Mouse (Mus musculus) left cerebral cortex, adult 2 months (tissue): ENCODE results near the gene Hdac4. TPM values are rescaled to one million over a fixed set of nuclear protein-coding genes. Genes with fewer than 3 reads are reported as not detected.

Experiments
- DNase-seq, 2 experiments: peaks; one replicate each; pipeline ENCODE4 v3.0.0; 2021 to 2022; ENCODE audit warnings: low spot score in 2 of 2, mixed read lengths in 1 of 2; ENCODE audit errors: extremely low spot score in 1 of 2
- H3K27ac ChIP-seq: fragments of 200-600 bp; 2 replicates; pipeline ENCODE4 v1.8.1; 2022
- H3K4me3 ChIP-seq: fragments of 200-600 bp; 2 replicates; pipeline ENCODE4 v1.8.1; 2022
- CTCF ChIP-seq: fragments of 200-600 bp; IDR thresholded peaks from 2 replicates; pipeline ENCODE4 v1.8.1; 2022; ENCODE audit warnings: antibody characterized with exemption, mild to moderate bottlenecking, moderate library complexity
- intact Hi-C: fragments of 180-260 bp; cut with DNase I; formaldehyde crosslinking; loops from one replicate; pipeline ENCODE4 v1.15.1; 2025
- total RNA-seq, 2 experiments: library from RNA; stranded (reverse); gene quantifications; 2 replicates each; pipeline ENCODE4 v1.2.3; 2021

Hdac4 gene
- total RNA-seq, 2 experiments from 2014 or later = 121 to 123 TPM

DNA sequence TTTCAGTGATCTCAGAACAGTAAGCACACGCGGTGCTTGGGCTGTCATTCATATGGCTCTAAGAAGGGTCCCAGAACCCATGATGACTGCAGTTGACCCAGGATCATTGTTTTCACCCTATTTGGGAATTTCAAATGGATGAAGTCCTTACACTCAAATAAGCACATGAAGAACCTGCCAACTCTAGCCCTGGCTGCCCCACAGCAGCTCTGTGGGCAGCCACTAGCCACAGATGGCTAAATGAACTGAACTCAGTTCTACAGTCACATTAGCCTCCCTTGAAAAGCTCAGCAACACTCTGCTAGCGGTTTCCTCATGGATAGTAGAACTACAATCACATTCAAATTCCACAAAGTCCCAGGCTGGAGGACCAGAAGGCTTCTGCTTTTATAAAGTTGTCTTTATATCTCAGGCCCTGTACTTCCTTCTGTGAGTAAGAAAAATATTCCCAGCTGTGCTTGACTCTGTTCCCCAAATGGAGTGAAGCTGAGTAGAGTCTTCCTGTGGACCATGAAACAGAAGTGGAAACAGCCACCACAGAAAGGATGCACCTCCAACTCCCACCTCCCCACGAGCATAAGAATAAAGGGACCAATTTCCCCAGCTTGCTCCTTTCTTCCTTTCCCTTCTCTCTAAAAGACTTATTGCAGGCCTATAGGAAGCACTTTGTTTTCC, 88.9 kb downstream of the Hdac4 start:
- no peak for TF ChIP-seq CTCF
- Histone ChIP-seq H3K27ac (no peak overlapping the region), H3K4me3 (no peak overlapping the region)
- no peak for DNase-seq
- intact Hi-C loops = no loop called here

- no peak for TF ChIP-seq CTCF
- intact Hi-C loops = no loop called here
- Histone ChIP-seq H3K27ac (no peak overlapping the region), H3K4me3 (no peak overlapping the region)
- no peak for DNase-seq
These were observed 90.8 kb downstream of the Hdac4 start for GRCm38 (mm10) chr1:92104718-92105117.

DNA sequence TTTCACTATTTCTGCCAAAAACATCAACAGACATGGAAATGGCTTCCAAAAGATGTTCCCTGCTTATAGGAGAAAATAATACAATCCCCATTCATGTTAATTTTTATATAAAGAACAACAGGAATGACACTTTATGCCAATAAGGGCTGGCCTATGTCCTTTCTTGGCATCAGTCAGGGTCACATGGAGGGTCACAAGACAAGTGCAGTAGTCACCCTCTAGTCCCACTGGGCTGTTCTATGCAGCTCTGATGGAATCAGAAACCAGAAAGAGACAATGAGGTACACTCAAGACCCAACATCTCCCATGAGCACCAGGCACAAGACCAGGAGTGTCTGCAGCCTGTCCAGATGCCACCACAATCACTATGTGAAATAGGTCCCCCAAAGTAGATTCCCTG, 91.5 kb downstream of the Hdac4 start:
- DNase-seq = no peak
- no peak overlapping the region for H3K4me3 ChIP-seq
- intact Hi-C loops = no loop called here
- TF ChIP-seq CTCF = no peak
- H3K27ac ChIP-seq = no peak overlapping the region

DNA sequence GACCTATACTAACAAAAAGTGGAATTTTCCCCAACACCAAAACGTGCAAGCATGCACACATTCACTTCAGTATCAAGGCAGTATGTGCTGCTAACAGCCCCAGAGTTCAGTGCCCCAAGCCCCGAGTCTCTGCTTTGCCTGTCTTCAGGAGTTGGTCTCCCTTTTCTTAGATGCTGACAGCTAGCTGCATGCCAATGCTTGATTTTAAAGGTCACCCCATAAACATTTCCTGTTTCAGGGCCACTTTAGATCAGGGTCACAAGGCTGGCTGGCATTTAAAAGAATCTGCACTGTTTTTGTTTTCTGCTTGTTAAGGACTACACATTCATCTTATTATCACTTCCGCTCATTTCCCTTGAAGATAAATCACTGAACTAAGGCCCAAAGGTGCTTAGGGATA, 92.1 kb downstream of the Hdac4 start:
- no peak for TF ChIP-seq CTCF
- Histone ChIP-seq H3K27ac (no peak overlapping the region), H3K4me3 (no peak overlapping the region)
- DNase-seq = no peak
- intact Hi-C loops = no loop called here

GRCm38 (mm10) chr1:92102825-92103224, 92.7 kb downstream of the Hdac4 start:
- intact Hi-C loops = no loop called here
- no peak for TF ChIP-seq CTCF
- no peak overlapping the region for H3K27ac ChIP-seq
- no peak for DNase-seq
- H3K4me3 ChIP-seq = no peak overlapping the region

GRCm38 (mm10) chr1:92100371-92100891, 95.1 kb downstream of the Hdac4 start:
- Histone ChIP-seq H3K27ac (peak overlapping the region; percentile 77; the same call in 1 of the 2 replicates), H3K4me3 (no peak overlapping the region)
- intact Hi-C loops = loop anchor here (2.0 kb wide), 1 partner anchor 78 kb away; no protein-coding TSS in a partner anchor
- DNase-seq = peak in 1 of 2 experiments; percentile 36
- no peak; the same call in 1 of the 2 replicates for TF ChIP-seq CTCF

DNA sequence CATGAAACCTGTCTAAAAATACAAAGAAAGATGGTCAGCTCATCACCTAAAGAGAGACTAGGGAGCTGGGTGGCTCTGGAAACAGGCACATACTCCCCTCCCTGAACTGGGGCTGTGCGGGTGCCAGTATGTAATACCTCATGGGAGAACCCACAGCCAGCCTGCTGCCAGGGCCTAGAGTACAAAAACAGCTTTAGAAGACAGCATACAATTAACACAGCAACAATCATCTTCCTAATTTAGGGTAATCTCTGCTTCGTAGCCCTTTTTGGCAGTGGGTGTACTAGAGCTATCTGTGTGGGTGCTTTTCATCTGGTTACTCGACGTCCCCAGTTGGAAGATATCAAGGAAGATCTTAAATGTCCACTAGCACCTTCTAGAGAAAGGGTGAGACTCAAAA, 95.5 kb downstream of the Hdac4 start:
- DNase-seq = peak; percentile 26 to 32
- H3K4me3 ChIP-seq = no peak overlapping the region
- intact Hi-C loops = loop anchor here (2.0 kb wide), 1 partner anchor 79 kb away; no protein-coding TSS in a partner anchor
- no peak for TF ChIP-seq CTCF
- peak overlapping the region; percentile 77 for H3K27ac ChIP-seq

DNA sequence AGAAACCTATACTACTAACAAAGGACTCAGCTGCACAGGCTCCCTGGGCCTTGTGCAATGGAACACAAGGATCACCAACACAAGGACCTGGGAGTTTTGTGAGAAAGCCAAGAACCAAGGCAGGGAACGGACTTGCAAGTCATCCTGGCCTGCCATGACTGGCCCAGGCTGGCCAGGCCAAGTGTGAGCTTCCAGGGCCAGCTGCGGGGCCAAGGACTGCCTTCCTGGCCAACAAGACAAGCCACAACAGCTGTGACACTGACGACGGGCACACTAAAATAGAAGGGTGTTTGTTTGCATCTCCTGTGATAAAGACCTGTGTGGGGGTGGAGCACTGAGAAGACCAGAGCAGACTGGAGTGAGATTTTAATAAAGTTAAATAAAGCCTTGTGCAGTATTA, 96.0 kb downstream of the Hdac4 start:
- peak overlapping the region; percentile 77 for H3K27ac ChIP-seq
- DNase-seq = no peak
- TF ChIP-seq CTCF = no peak

DNA sequence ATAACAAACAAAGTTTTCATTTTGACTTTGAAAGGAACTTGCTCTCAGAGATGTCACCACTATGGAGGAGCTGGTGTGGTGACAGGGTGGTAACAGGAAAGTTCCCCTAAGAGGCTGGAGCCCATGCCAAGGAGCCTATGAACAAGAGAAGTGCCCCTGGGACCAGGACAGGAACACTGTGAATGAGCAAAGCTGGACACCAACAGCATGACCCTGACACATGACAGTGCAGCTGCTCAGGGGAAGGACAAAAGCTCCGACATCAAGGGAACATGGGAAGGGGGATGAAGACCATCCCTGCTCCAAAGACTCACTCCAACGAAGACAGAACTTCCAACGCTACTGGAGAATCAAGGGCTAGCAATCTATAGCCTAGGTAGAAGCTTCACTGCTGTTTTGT, 97.0 kb downstream of the Hdac4 start:
- intact Hi-C loops = no loop called here
- no peak for TF ChIP-seq CTCF

More for the DNA sequence above, 96.0 kb downstream of the Hdac4 start:
- intact Hi-C loops = no loop called here
- H3K4me3 ChIP-seq = no peak overlapping the region

DNA sequence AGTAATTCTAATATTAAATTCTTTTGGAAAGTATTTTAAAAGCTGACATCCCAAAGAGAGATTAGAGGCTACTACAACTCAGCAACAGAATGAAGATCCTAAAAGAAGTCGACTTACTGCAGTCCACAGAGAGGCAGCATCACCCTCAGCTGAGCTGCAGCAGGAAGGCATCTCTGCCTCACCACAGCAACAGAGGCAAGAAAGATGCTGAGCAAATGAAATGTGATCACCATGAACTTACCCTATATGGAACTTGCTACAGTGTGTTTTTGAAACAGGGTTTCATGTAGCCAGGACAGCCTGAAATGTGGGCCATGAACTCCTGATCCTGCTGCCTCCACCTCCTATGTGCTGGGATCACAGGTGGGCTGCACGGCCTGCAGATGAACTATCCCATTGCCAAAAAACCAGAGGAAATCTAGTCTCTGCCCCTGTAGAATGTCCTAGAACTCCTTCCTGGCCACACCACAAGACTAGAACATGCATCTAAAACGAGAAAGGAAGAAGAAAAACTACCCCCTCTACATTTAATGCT, 98.4 kb downstream of the Hdac4 start:
- intact Hi-C loops = no loop called here
- Histone ChIP-seq H3K4me3 (no peak overlapping the region), H3K27ac (no peak overlapping the region; the same call in 1 of the 2 replicates)
- no peak for DNase-seq
- TF ChIP-seq CTCF = no peak; the same call in 1 of the 2 replicates

More for the DNA sequence above, 97.0 kb downstream of the Hdac4 start:
- DNase-seq = no peak
- H3K4me3 ChIP-seq = no peak overlapping the region
- H3K27ac ChIP-seq = no peak overlapping the region

GRCm38 (mm10) chr1:92092286-92092685, 103.2 kb downstream of the Hdac4 start:
- DNase-seq = no peak
- Histone ChIP-seq H3K27ac (no peak overlapping the region), H3K4me3 (no peak overlapping the region)
- no peak for TF ChIP-seq CTCF
- intact Hi-C loops = no loop called here

GRCm38 (mm10) chr1:92087821-92088220, 107.7 kb downstream of the Hdac4 start:
- Histone ChIP-seq H3K4me3 (no peak overlapping the region), H3K27ac (no peak overlapping the region)
- TF ChIP-seq CTCF = no peak
- no peak for DNase-seq
- intact Hi-C loops = no loop called here
